Comparison of ENCODE assay signal across 8 mouse cellular contexts in the genomic region with DNA sequence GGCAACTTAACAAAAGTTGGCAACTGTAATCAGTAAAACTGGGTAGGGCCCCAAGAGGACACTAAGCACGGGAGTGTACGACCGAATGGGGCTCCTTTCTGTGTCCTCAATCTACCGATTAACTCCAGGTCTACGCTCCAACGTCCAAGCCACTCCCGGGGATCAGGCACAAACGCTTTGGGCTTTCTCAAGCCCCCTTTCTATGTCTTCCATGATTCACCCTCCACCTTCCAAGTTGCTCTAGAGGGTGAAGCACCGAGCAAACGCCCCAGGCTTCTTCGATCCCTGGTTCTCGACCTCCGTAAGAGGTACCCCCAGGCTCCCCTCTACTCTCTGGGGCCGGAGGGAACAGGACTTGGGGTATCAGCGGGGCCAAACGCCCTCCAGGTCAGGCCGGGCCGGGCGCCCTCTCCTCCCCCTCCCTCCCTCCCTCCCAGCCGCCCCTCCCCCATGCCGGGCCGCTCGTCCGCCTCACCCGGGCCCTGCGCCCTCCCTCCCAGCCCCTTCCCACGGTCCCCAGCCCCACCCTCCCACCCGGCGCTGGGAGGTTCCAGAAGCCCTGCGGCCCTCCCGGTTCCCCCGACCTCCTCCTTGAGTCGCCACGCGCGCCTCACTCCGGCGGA. TPM values are rescaled to one million over a fixed set of nuclear protein-coding genes. Genes with fewer than 3 reads are reported as not detected.
A peak's percentile ranks its signal among the peaks of the same experiment; 100 is the strongest.
DNase-seq lines count a peak whose midpoint lies in the region; ATAC-seq lines count a peak whose summit lies in the region.

No protein-coding gene starts in this region.

- peaks cover 2 to 19% of the 10 kb centered on the region in 2 experiments; a peak in 3 of 4 replicates for H3K4me1 ChIP-seq in heart, embryonic 14.5 days (ENCODE audit: control insufficient read depth in 2 of 2, insufficient read depth in 2 of 2, low read length in 2 of 2)
- peaks cover 19% of the 10 kb centered on the region for H3K4me1 ChIP-seq in limb, embryonic 13.5 days
- H3K4me1 ChIP-seq in midbrain, embryonic 14.5 days (ENCODE audit: control insufficient read depth, insufficient read depth, low read length) = peaks cover 19% of the 10 kb centered on the region

- DNase-seq in kidney, adult 11 months = peak; percentile 35
- no peak for DNase-seq in kidney, postnatal 10 days
- peak; percentile 59 for DNase-seq in ES-CJ7 (ENCODE audit: low read depth, low spot score)
- DNase-seq in embryo, embryonic 10 days (ENCODE audit: low spot score) = peak; percentile 59
- no peak for DNase-seq in midbrain, embryonic 14.5 days

- H3K4me3 ChIP-seq in heart, embryonic 14.5 days (ENCODE audit: control insufficient read depth in 1 of 2, insufficient read depth in 1 of 2, low read depth in 1 of 2, low read length in 2 of 2) = peak overlapping the region; percentile 85 to 90
- H3K4me3 ChIP-seq in limb, embryonic 13.5 days = peak overlapping the region; percentile 78
- peak overlapping the region; percentile 70 for H3K4me3 ChIP-seq in midbrain, embryonic 14.5 days (replicated peaks; ENCODE audit: low read depth, low read length)

- peak overlapping the region; percentile 95 for H3K9ac ChIP-seq in heart, embryonic 14.5 days (ENCODE audit: low read length)
- peak overlapping the region; percentile 91 for H3K9ac ChIP-seq in limb, embryonic 13.5 days
- peak overlapping the region; percentile 89 for H3K9ac ChIP-seq in midbrain, embryonic 14.5 days (replicated peaks; ENCODE audit: low read length)

- peaks cover 11% of the 10 kb centered on the region for H3K36me3 ChIP-seq in heart, embryonic 14.5 days (ENCODE audit: control insufficient read depth, insufficient read depth, low read length)
- H3K36me3 ChIP-seq in limb, embryonic 13.5 days = peaks cover 8% of the 10 kb centered on the region
- H3K36me3 ChIP-seq in midbrain, embryonic 14.5 days (ENCODE audit: control insufficient read depth, insufficient read depth, low read length) = peaks cover 12% of the 10 kb centered on the region

- no peaks in the 10 kb centered on the region for H3K9me3 ChIP-seq in heart, embryonic 14.5 days (ENCODE audit: control insufficient read depth, low read length)
- H3K9me3 ChIP-seq in limb, embryonic 13.5 days = no peaks in the 10 kb centered on the region
- H3K9me3 ChIP-seq in midbrain, embryonic 14.5 days (ENCODE audit: control insufficient read depth, low read length) = no peaks in the 10 kb centered on the region

- ATAC-seq in heart, embryonic 14.5 days (ENCODE audit: insufficient number of reproducible peaks, insufficient read depth, low FRiP score, low read depth) = peak; percentile 70
- peak; percentile 83 for ATAC-seq in limb, embryonic 13.5 days (ENCODE audit: low FRiP score, low read depth)
- peak; percentile 81 for ATAC-seq in midbrain, embryonic 14.5 days (ENCODE audit: low FRiP score, low TSS enrichment)
- no peak for ATAC-seq in activated CD4-positive, CD25-positive, alpha-beta regulatory T cell, adult 4 months

- peak overlapping the region; percentile 99 for H3K27ac ChIP-seq in heart, embryonic 14.5 days (replicated peaks in 1 of 2; ENCODE audit: control insufficient read depth in 1 of 2, insufficient read depth in 1 of 2, low read depth in 2 of 2, low read length in 2 of 2)
- H3K27ac ChIP-seq in limb, embryonic 13.5 days = peak overlapping the region; percentile 98
- H3K27ac ChIP-seq in midbrain, embryonic 14.5 days (replicated peaks; ENCODE audit: low read depth, low read length) = peak overlapping the region; percentile 98

- peak overlapping the region; percentile 68 for H3K4me2 ChIP-seq in heart, embryonic 14.5 days (ENCODE audit: low read length)
- peak overlapping the region; percentile 74 for H3K4me2 ChIP-seq in limb, embryonic 13.5 days (replicated peaks)
- H3K4me2 ChIP-seq in midbrain, embryonic 14.5 days (ENCODE audit: low read length) = peak overlapping the region; percentile 84

- 1% methylated on average over 30 of the region's 38 CpGs for WGBS in heart, embryonic 14.5 days
- WGBS in limb, embryonic 13.5 days = under 1% methylated on average over 31 of the region's 38 CpGs
- under 1% methylated on average over 36 of the region's 38 CpGs for WGBS in midbrain, embryonic 14.5 days

- no peaks in the 10 kb centered on the region for H3K27me3 ChIP-seq in heart, embryonic 14.5 days (ENCODE audit: control insufficient read depth, insufficient read depth, low read length)
- no peaks in the 10 kb centered on the region for H3K27me3 ChIP-seq in limb, embryonic 13.5 days
- H3K27me3 ChIP-seq in midbrain, embryonic 14.5 days (ENCODE audit: control insufficient read depth, insufficient read depth, low read length) = no peaks in the 10 kb centered on the region

RNA-seq across cellular contexts. Expression of a gene that starts 0.6 kb away (rescaled TPM):
- polyA plus RNA-seq in heart, embryonic 14.5 days (2014; fragmentation: Nextera tagmentation; extraction: Ambion mirVana) = 130 and 136 TPM in 2 replicates
- 145 and 158 TPM in 2 replicates for polyA plus RNA-seq in limb, embryonic 13.5 days (2015; fragmentation: Nextera tagmentation; extraction: Ambion mirVana)
- polyA plus RNA-seq in midbrain, embryonic 14.5 days (2014; fragmentation: Nextera tagmentation; extraction: Ambion mirVana) = 164 and 171 TPM in 2 replicates
- 10 to 100 TPM; 65.8 to 69.2 TPM for polyA plus RNA-seq in activated CD4-positive, CD25-positive, alpha-beta regulatory T cell, adult 4 months (2017; shearing (Covaris generic))

Comparison
In these comparisons a context has a peak if more than half of its experiments do, and no peak if none do; other contexts are left out.
1. DNase-seq: peak in kidney, adult 11 months (single experiment), ES-CJ7 (single experiment) and embryo, embryonic 10 days (single experiment); none in kidney, postnatal 10 days (single experiment) and midbrain, embryonic 14.5 days (single experiment).
2. Peak in every context shown above with its lines, with median percentiles within 50 percentile points of each other: H3K27ac ChIP-seq, H3K4me2 ChIP-seq, H3K4me3 ChIP-seq and H3K9ac ChIP-seq.